1 mouse cellular context compared by ENCODE assay signal in the genomic region with DNA sequence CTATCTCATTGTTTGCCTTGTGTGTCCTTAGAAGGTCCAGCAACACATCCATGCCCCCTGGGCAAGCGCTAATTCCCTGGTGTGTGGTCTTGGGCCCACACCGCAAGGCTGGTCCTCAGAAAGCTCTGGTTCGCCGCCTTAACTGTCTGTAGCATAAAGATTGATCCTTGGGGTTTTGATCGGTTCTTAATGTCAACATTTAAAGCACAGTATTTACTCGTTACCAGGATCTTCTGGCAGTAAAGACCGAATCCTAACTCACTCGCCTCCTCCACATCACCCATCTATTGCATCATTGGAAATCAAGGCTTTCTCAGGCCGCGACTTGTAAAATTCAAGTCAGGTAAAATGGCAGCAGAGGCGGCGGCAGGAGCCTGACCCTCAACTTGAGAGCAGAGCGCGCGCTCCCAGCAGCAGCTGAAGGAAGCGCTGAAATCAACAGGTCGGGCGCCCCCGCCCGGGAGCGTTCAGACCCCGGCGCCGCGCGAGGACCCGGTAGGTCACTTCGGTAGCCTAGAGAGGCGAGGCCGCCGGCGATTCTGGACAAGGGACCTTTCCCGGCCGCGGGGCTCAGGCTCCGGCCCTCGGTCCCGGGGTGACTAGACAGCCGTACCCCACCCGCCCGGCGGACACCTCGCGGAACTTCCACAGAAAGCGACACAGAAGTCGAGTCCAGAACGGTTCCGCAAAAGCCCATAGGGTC.
TF ChIP-seq lines count a peak whose summit lies in the region.

No protein-coding gene starts in this region.

TF ChIP-seq in CH12.LX, 34 proteins besides CTCF, POLR2A, EP300 and RAD21 (continued from another document):
- TF ChIP-seq ZKSCAN1 (IDR thresholded peaks at IDR 0.05; ENCODE audit: borderline replicate concordance, low read depth, low read length): no peak
- TF ChIP-seq MXI1 (IDR thresholded peaks at IDR 0.05; ENCODE audit: low read depth, low read length): 0 out of 2 replicates have a peak, but pooled peaks have one; percentile 20
- TF ChIP-seq NELFE (IDR thresholded peaks at IDR 0.05; ENCODE audit: low read depth, low read length): peak; percentile 48; the same call in 1 of the 2 replicates
- no peak for TF ChIP-seq KAT2A (IDR thresholded peaks at IDR 0.05; ENCODE audit: insufficient replicate concordance, low read length)
- TF ChIP-seq PAX5 (IDR thresholded peaks at IDR 0.05; ENCODE audit: low read length): no peak
